Mouse (Mus musculus) lung, postnatal 36 days (tissue): ENCODE measurements around the gene Olfr391-ps.

Experiments used
- DNase-seq: peaks from one replicate; pipeline ENCODE4 v3.0.0; 2022; ENCODE audit warnings: mixed read lengths

Gene Olfr391-ps

GRCm38 (mm10) chr11:73802952-73803351, at the start of gene Olfr391-ps:
Gene Olfr391-ps, minus strand, starts transcription at chr11:73803052.
- no peak for DNase-seq

- DNase-seq = no peak
These were observed 48.5 kb upstream of the Olfr391-ps start, which contains the start of gene Olfr393 for GRCm38 (mm10) chr11:73851354-73851753. Gene Olfr393, minus strand, starts transcription at chr11:73851454.

GRCm38 (mm10) chr11:73816949-73817348, 14.1 kb upstream of the Olfr391-ps start, which contains the start of gene Olfr392:
Gene Olfr392, minus strand, starts transcription at chr11:73817049.
- no peak for DNase-seq

- DNase-seq = no peak
These were observed 20.2 kb downstream of the Olfr391-ps start, which contains the start of gene Olfr390 for GRCm38 (mm10) chr11:73782664-73783063. Gene Olfr390, plus strand, starts transcription at chr11:73782964.

GRCm38 (mm10) chr11:73780613-73781012, 22.2 kb downstream of the Olfr391-ps start, which contains the start of gene Olfr389:
Gene Olfr389, minus strand, starts transcription at chr11:73780713.
- DNase-seq = no peak

- no peak for DNase-seq
These were observed 43.7 kb downstream of the Olfr391-ps start for GRCm38 (mm10) chr11:73759115-73759514.
